Mouse (Mus musculus): Measurements from ENCODE around the gene Lrch1.

GRCm38 (mm10) chr14:74956702-74957101 is 9.0 kb upstream of the Lrch1 start:
- TF ChIP-seq POLR2A (IDR thresholded peaks at IDR 0.05; ENCODE audit: insufficient read depth, low read depth, low read length) (no peak), EP300 (IDR thresholded peaks at IDR 0.05; ENCODE audit: insufficient read depth, low read depth, low read length) (no peak), CTCF (IDR thresholded peaks at IDR 0.05) (no peak)
